Mouse (Mus musculus): Measurements from ENCODE around the gene Arhgap45. TPM values are rescaled to one million over a fixed set of nuclear protein-coding genes. Genes with fewer than 3 reads are reported as not detected.

The Arhgap45 gene
- polyA plus RNA-seq, 1 experiment from 2014 or later, result 12.6 TPM

GRCm38 (mm10) chr10:79997034-79997760, 19.3 kb upstream of the Arhgap45 start:
- ATAC-seq (ENCODE audit: insufficient number of reproducible peaks, insufficient read depth, low FRiP score, low TSS enrichment, low read depth), result peak; percentile 56
- H3K4me1 ChIP-seq (replicated peaks), result peaks cover 15% of the 10 kb centered on the region
- 1% methylated on average over 35 of the region's 35 CpGs for WGBS
- H3K9me3 ChIP-seq, result no peaks in the 10 kb centered on the region
- peaks cover 28% of the 10 kb centered on the region for H3K36me3 ChIP-seq
- peak overlapping the region; percentile 49 for H3K4me3 ChIP-seq (replicated peaks)
- peak overlapping the region; percentile 47; the same call in 1 of the 2 replicates for H3K27ac ChIP-seq
- H3K9ac ChIP-seq (replicated peaks), result 0 out of 2 replicates have a peak overlapping the region, but pooled peaks have one; percentile 56
- peaks cover 44% of the 10 kb centered on the region for H3K27me3 ChIP-seq
- H3K4me2 ChIP-seq, result peak overlapping the region; percentile 88

- H3K27ac ChIP-seq, result no peak overlapping the region
Measured at GRCm38 (mm10) chr10:79997819-79998218, 18.6 kb upstream of the Arhgap45 start.

GRCm38 (mm10) chr10:80001945-80002344, 14.5 kb upstream of the Arhgap45 start:
- Histone ChIP-seq H3K4me2 (no peak overlapping the region), H3K27me3 (peaks cover 67% of the 10 kb centered on the region), H3K9me3 (no peaks in the 10 kb centered on the region), H3K4me1 (replicated peaks) (peaks cover 20% of the 10 kb centered on the region), H3K9ac (replicated peaks) (no peak overlapping the region), H3K4me3 (replicated peaks) (no peak overlapping the region), H3K27ac (no peak overlapping the region), H3K36me3 (no peaks in the 10 kb centered on the region)
- WGBS, result 75% methylated on average over 9 of the region's 9 CpGs
- ATAC-seq (ENCODE audit: insufficient number of reproducible peaks, insufficient read depth, low FRiP score, low TSS enrichment, low read depth), result no peak

More at GRCm38 (mm10) chr10:79997819-79998218, 18.6 kb upstream of the Arhgap45 start:
- ATAC-seq (ENCODE audit: insufficient number of reproducible peaks, insufficient read depth, low FRiP score, low TSS enrichment, low read depth), result no peak
- Histone ChIP-seq H3K4me2 (peak overlapping the region; percentile 88), H3K4me3 (replicated peaks) (peak overlapping the region; percentile 49), H3K36me3 (peaks cover 22% of the 10 kb centered on the region), H3K4me1 (replicated peaks) (peaks cover 17% of the 10 kb centered on the region), H3K9me3 (no peaks in the 10 kb centered on the region), H3K27me3 (peaks cover 51% of the 10 kb centered on the region), H3K9ac (replicated peaks) (peak overlapping the region; percentile 47; the same call in 1 of the 2 replicates)
- 6% methylated on average over 15 of the region's 15 CpGs for WGBS

DNA sequence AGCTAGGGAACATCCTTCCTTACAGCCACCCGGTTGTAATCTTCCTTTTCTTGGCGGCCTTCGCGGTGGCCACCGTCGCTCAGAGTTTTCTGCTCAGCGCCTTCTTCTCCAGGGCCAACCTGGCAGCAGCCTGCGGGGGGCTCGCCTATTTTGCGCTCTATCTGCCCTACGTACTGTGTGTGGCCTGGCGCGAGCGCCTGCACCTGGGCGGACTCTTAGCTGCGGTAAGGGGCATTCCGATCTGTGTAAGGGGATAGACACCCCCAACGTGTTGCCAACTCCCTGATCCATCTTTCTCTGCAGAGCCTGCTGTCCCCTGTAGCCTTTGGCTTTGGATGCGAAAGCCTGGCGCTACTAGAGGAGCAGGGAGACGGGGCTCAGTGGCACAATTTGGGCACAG, 13.6 kb upstream of the Arhgap45 start:
- Histone ChIP-seq H3K4me1 (replicated peaks) (peaks cover 13% of the 10 kb centered on the region), H3K4me3 (replicated peaks) (no peak overlapping the region), H3K9ac (replicated peaks) (no peak overlapping the region), H3K4me2 (no peak overlapping the region), H3K9me3 (no peaks in the 10 kb centered on the region), H3K36me3 (no peaks in the 10 kb centered on the region), H3K27ac (no peak overlapping the region), H3K27me3 (peaks cover 64% of the 10 kb centered on the region)
- ATAC-seq (ENCODE audit: insufficient number of reproducible peaks, insufficient read depth, low FRiP score, low TSS enrichment, low read depth), result no peak
- 27% methylated on average over 21 of the region's 21 CpGs for WGBS

DNA sequence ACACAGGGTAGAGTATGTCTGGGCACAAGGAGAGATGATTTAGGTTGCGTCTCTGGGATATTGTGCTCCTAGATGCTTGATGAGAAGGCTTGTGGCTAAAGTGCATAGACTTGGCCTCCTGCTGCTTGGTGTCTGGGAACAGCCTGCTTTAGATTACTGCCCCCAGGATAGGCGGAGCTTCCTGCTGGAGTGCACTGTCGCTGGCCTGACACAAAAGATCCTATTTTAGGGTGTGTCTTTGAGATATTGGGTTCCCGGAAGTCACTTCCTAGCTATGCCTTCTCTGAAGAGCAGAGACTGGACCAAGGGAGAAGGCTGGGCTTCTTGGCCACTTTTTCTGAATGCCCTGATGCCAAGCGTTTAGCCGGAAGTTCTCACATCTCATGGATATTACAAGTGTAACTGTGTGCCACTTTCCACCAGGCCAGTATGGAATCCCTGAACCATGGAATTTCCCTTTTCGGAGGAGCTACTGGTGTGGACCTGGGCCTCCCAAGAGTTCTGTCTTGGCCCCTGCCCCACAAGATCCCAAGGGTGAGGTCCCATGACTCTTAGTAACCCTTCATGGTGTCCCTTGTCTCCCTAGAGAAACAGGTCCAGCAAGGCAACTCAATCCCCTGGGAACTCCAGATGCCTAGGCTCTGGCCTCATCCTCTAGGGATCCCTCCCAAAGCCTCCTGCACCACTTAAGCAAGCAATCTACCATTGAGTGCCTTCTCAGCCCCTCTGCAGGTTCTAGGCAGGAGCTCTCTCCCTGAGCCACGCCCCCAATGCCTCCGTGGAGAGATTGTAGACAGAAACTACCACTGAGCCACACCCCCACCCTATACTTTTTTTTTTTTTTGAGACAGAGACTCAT, 12.8 kb upstream of the Arhgap45 start:
- H3K4me3 ChIP-seq (replicated peaks), result no peak overlapping the region
- no peak overlapping the region for H3K4me2 ChIP-seq
- H3K4me1 ChIP-seq (replicated peaks), result peaks cover 8% of the 10 kb centered on the region
- no peaks in the 10 kb centered on the region for H3K36me3 ChIP-seq
- H3K9ac ChIP-seq (replicated peaks), result no peak overlapping the region
- ATAC-seq (ENCODE audit: insufficient number of reproducible peaks, insufficient read depth, low FRiP score, low TSS enrichment, low read depth), result no peak
- H3K27me3 ChIP-seq, result peaks cover 56% of the 10 kb centered on the region
- no peak overlapping the region for H3K27ac ChIP-seq
- WGBS, result 65% methylated on average over 9 of the region's 9 CpGs
- no peaks in the 10 kb centered on the region for H3K9me3 ChIP-seq

- 92% methylated on average over 8 of the region's 8 CpGs for WGBS
- peaks cover 50% of the 10 kb centered on the region for H3K27me3 ChIP-seq
Measured at GRCm38 (mm10) chr10:80004233-80004705, 12.2 kb upstream of the Arhgap45 start.

DNA sequence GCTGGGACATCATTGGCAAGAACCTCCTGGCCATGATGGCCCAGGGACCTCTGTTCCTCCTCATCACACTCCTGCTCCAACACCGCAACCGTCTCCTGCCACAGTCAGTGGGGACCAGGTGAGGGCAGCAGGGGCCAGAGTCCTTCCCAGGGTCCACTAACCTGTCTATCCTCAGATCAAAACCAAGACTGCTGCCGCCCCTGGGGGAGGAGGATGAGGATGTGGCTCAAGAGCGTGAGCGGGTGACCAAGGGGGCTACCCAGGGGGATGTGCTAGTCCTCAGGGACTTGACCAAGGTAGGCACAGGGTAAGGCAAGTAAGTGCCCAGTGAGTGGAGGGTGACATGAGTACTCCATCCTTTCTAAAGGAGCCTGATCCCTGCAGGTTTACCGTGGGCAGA, 4.7 kb upstream of the Arhgap45 start:
- Histone ChIP-seq H3K4me1 (replicated peaks) (no peaks in the 10 kb centered on the region), H3K9ac (replicated peaks) (no peak overlapping the region), H3K9me3 (peaks cover 15% of the 10 kb centered on the region), H3K4me3 (replicated peaks) (no peak overlapping the region), H3K4me2 (no peak overlapping the region), H3K27me3 (peaks cover 52% of the 10 kb centered on the region), H3K27ac (no peak overlapping the region), H3K36me3 (no peaks in the 10 kb centered on the region)
- 88% methylated on average over 6 of the region's 6 CpGs for WGBS
- ATAC-seq (ENCODE audit: insufficient number of reproducible peaks, insufficient read depth, low FRiP score, low TSS enrichment, low read depth), result no peak

More at GRCm38 (mm10) chr10:80004233-80004705, 12.2 kb upstream of the Arhgap45 start:
- Histone ChIP-seq H3K27ac (no peak overlapping the region), H3K4me3 (replicated peaks) (no peak overlapping the region), H3K9ac (replicated peaks) (no peak overlapping the region), H3K4me2 (no peak overlapping the region), H3K4me1 (replicated peaks) (peaks cover 8% of the 10 kb centered on the region), H3K9me3 (no peaks in the 10 kb centered on the region), H3K36me3 (no peaks in the 10 kb centered on the region)
- ATAC-seq (ENCODE audit: insufficient number of reproducible peaks, insufficient read depth, low FRiP score, low TSS enrichment, low read depth), result no peak

- no peak overlapping the region for H3K9ac ChIP-seq (replicated peaks)
- peaks cover 15% of the 10 kb centered on the region for H3K9me3 ChIP-seq
- no peak overlapping the region for H3K27ac ChIP-seq
- H3K4me3 ChIP-seq (replicated peaks), result peak overlapping the region; percentile 7; the same call in 1 of the 2 replicates
- ATAC-seq (ENCODE audit: insufficient number of reproducible peaks, insufficient read depth, low FRiP score, low TSS enrichment, low read depth), result no peak
- H3K27me3 ChIP-seq, result peaks cover 65% of the 10 kb centered on the region
- peaks cover 1% of the 10 kb centered on the region for H3K4me1 ChIP-seq (replicated peaks)
- no peak overlapping the region for H3K4me2 ChIP-seq
- H3K36me3 ChIP-seq, result no peaks in the 10 kb centered on the region
- 24% methylated on average over 25 of the region's 25 CpGs for WGBS
Measured at GRCm38 (mm10) chr10:80013609-80014008, 2.8 kb upstream of the Arhgap45 start.

DNA sequence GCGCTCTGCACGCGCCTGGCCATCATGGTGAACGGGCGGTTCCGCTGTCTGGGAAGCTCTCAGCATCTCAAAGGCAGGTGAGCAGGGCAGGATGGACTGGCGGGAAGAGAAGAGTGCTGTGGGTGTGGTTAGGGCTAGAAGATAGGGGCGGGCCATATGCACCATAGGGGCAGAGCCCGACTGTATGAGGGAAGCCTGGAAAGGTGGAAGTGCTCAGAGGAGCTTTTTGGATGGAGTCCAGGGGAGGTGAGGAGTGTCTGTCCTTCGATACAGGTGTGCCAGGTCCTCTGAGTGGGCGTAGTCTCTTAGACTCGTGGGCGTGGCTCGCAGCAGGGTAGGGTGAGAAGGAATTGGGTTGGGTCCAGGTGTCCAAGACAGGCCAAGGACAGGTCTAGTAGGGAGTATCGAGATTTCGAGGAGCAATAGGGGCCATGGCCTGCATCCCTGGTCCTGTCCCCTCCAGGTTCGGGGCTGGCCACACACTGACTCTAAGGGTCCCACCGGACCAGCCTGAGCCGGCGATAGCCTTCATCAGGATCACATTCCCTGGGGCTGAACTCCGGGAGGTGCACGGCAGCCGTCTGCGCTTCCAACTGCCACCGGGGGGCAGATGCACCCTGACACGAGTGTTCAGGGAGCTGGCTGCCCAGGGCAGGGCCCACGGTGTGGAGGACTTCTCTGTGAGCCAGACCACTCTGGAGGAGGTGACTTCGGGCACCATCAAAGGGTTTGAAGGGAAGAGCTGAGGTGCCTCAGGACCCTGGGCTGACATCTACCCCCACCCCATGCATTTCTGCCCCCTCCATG, 1.8 kb upstream of the Arhgap45 start:
- H3K9ac ChIP-seq (replicated peaks), result peak overlapping the region; percentile 12; the same call in 1 of the 2 replicates
- no peak overlapping the region for H3K27ac ChIP-seq
- H3K4me3 ChIP-seq (replicated peaks), result no peak overlapping the region
- peaks cover 15% of the 10 kb centered on the region for H3K9me3 ChIP-seq
- H3K36me3 ChIP-seq, result no peaks in the 10 kb centered on the region
- no peak for ATAC-seq (ENCODE audit: insufficient number of reproducible peaks, insufficient read depth, low FRiP score, low TSS enrichment, low read depth)
- H3K4me2 ChIP-seq, result no peak overlapping the region
- WGBS, result 16% methylated on average over 28 of the region's 28 CpGs
- H3K27me3 ChIP-seq, result peaks cover 68% of the 10 kb centered on the region
- peaks cover 12% of the 10 kb centered on the region for H3K4me1 ChIP-seq (replicated peaks)

DNA sequence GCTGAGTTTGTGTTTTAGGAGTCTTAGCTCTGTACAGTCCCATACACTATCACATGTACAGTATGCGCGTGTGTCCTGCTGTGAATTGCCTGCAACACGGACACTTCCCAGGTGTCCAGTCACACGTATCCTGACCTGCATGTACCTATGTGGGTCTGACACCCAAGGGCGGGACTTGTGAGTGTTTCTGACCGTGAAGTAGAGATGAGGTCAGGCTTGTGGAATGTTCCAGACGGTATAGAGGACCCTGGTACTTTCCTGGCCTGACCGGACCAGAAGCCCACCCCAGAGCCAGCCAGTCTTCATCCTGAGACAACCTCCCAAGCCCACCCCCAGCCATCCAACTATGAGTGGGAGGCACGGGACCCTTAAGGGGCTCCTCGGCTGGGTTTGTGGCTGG, 870 bp upstream of the Arhgap45 start:
- 81% methylated on average over 10 of the region's 10 CpGs for WGBS
- Histone ChIP-seq H3K4me2 (no peak overlapping the region), H3K9ac (replicated peaks) (no peak overlapping the region), H3K4me1 (replicated peaks) (peaks cover 20% of the 10 kb centered on the region), H3K27me3 (peaks cover 68% of the 10 kb centered on the region), H3K9me3 (peaks cover 6% of the 10 kb centered on the region), H3K36me3 (no peaks in the 10 kb centered on the region), H3K27ac (no peak overlapping the region), H3K4me3 (replicated peaks) (no peak overlapping the region)
- no peak for ATAC-seq (ENCODE audit: insufficient number of reproducible peaks, insufficient read depth, low FRiP score, low TSS enrichment, low read depth)

All from limb, embryonic 12.5 days (tissue).